Mouse (Mus musculus) lung, postnatal 0 days (tissue): ENCODE measurements at regions not wholly inside any gene's neighbourhood (a gene's known extent, or its start where the extent isn't known, plus 50 kb on each side); places are given as distances from the start of the nearest gene placed in this dataset.

Experiments
- ATAC-seq: fragments of 200-750 bp; cut with Nextera tagmentation; 2 replicates; pipeline ENCODE4 v1.8.0; 2017; ENCODE audit warnings: moderate library complexity
- DNase-seq: peaks from one replicate; pipeline ENCODE4 v3.0.0-alpha.2; 2016; ENCODE audit warnings: low spot score
- H3K27ac ChIP-seq: fragments of 300-500 bp; sonication (generic); 2 replicates; pipeline ENCODE4 v1.5.1; 2014; ENCODE audit warnings: antibody characterized with exemption, mild to moderate bottlenecking, low read length, mixed read lengths
- H3K27me3 ChIP-seq: fragments of 300-500 bp; sonication (generic); replicated peaks from 2 replicates; pipeline ENCODE4 v1.6.1; 2014; ENCODE audit warnings: low read length, mixed read lengths; ENCODE audit not compliant: insufficient read depth
- H3K36me3 ChIP-seq: fragments of 300-500 bp; sonication (generic); 2 replicates; pipeline ENCODE4 v1.6.1; 2014; ENCODE audit warnings: low read length, mixed read lengths; ENCODE audit not compliant: insufficient read depth
- H3K4me1 ChIP-seq: fragments of 300-500 bp; sonication (generic); 2 replicates; pipeline ENCODE4 v1.6.1; 2014; ENCODE audit warnings: antibody characterized with exemption, low read depth, low read length, mixed read lengths; ENCODE audit not compliant: insufficient read depth
- H3K4me2 ChIP-seq: fragments of 300-500 bp; sonication (generic); replicated peaks from 2 replicates; pipeline ENCODE4 v1.6.1; 2014; ENCODE audit warnings: low read depth, mild to moderate bottlenecking, low read length, moderate library complexity, mixed read lengths
- H3K4me3 ChIP-seq: fragments of 300-500 bp; sonication (generic); 2 replicates; pipeline ENCODE4 v1.5.1; 2014; ENCODE audit warnings: low read depth, low read length
- H3K9ac ChIP-seq: fragments of 300-500 bp; sonication (generic); replicated peaks from 2 replicates; pipeline ENCODE4 v1.6.1; 2014; ENCODE audit warnings: low read depth, mild to moderate bottlenecking
- H3K9me3 ChIP-seq: fragments of 300-500 bp; sonication (generic); 2 replicates; pipeline ENCODE4 v1.6.1; 2016; ENCODE audit warnings: low read length, mixed read lengths
- CTCF ChIP-seq: IDR thresholded peaks from 2 replicates; pipeline ENCODE4 v1.5.1; 2016; ENCODE audit warnings: antibody characterized with exemption, mild to moderate bottlenecking
- EP300 ChIP-seq: IDR thresholded peaks from 2 replicates; pipeline ENCODE4 v1.6.1; 2016; ENCODE audit warnings: antibody characterized with exemption, mild to moderate bottlenecking, control low read depth
- WGBS: fragments of 180-500 bp; shearing (Covaris S2); extraction: QIAGEN DNeasy Blood & Tissue Kit; methylation state at CpG from one replicate; pipeline ENCODE4 v1.1.7; 2014; 5-methylcytosine and 5-hydroxymethylcytosine counted together

GRCm38 (mm10) chr9:63087195-63087594, 61.6 kb downstream of the Skor1 start:
- H3K27me3 ChIP-seq = no peaks in the 10 kb centered on the region
- H3K9me3 ChIP-seq = no peaks in the 10 kb centered on the region
- 38% methylated on average over 4 of the region's 4 CpGs for WGBS
- no peak overlapping the region for H3K27ac ChIP-seq
- ATAC-seq (no peak), DNase-seq (no peak)
- H3K4me2 ChIP-seq = no peak overlapping the region
- no peaks in the 10 kb centered on the region for H3K36me3 ChIP-seq
- no peak overlapping the region for H3K4me3 ChIP-seq
- no peak overlapping the region for H3K9ac ChIP-seq
- TF ChIP-seq EP300 (no peak), CTCF (no peak)
- peaks cover 7% of the 10 kb centered on the region; the same call in 1 of the 2 replicates for H3K4me1 ChIP-seq

- WGBS = 55% methylated on average over 1 of the region's 1 CpGs
- Histone ChIP-seq H3K4me1 (peaks cover 7% of the 10 kb centered on the region; the same call in 1 of the 2 replicates), H3K4me2 (no peak overlapping the region), H3K4me3 (no peak overlapping the region), H3K9ac (no peak overlapping the region), H3K27ac (no peak overlapping the region), H3K27me3 (no peaks in the 10 kb centered on the region), H3K9me3 (no peaks in the 10 kb centered on the region), H3K36me3 (no peaks in the 10 kb centered on the region)
- no peak for DNase-seq
- no peak for ATAC-seq
- TF ChIP-seq EP300 (no peak), CTCF (no peak)
These were observed 62.1 kb downstream of the Skor1 start for GRCm38 (mm10) chr9:63086671-63087070.

DNA sequence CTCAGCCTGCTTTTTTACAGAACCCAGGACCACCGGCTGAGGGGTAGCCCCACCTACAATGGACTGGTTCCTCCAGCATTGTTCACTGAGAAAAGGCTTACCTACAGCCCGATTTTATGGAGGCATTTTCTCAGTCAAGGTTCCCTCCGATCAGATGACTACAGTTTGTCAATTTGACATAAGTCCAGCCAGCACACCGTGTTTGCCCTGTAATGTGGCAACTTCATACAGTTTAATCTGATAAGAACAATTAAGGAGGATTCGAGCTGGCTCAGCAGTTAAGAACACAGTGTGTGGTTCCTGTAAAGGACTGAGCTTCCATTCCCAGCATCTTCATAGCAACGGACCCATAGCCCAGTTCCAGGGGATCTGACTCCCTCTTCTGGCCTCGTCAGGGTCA, 65.9 kb downstream of the Skor1 start:
- Histone ChIP-seq H3K27me3 (no peaks in the 10 kb centered on the region), H3K27ac (no peak overlapping the region), H3K9me3 (no peaks in the 10 kb centered on the region), H3K4me2 (no peak overlapping the region), H3K9ac (no peak overlapping the region), H3K36me3 (no peaks in the 10 kb centered on the region), H3K4me1 (no peaks in the 10 kb centered on the region), H3K4me3 (no peak overlapping the region)
- ATAC-seq (no peak), DNase-seq (no peak)
- TF ChIP-seq EP300 (no peak), CTCF (peak; percentile 33; the same call in 1 of the 2 replicates)
- 81% methylated on average over 7 of the region's 7 CpGs for WGBS

DNA sequence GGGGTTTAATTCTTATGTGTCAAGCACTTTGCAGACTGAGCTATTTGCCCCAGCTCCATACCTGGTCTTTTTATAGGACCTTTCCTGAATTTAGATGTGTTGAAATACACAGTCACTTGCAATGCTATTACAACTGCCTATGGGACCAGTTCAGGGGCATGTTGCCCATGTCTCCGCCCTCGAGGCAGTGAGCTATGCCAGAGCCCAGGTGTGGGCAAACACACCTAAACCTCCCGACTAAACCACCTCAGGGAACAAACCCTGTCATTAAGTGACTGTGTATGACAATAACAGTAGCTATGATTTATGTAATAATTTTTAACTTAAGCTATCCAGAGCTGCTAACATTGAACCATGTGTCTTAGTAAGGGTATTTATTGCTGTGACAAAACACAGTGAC, 66.5 kb downstream of the Skor1 start:
- Histone ChIP-seq H3K4me2 (no peak overlapping the region), H3K4me1 (no peaks in the 10 kb centered on the region), H3K4me3 (no peak overlapping the region), H3K36me3 (no peaks in the 10 kb centered on the region), H3K27me3 (no peaks in the 10 kb centered on the region), H3K27ac (no peak overlapping the region), H3K9me3 (no peaks in the 10 kb centered on the region), H3K9ac (no peak overlapping the region)
- TF ChIP-seq EP300 = no peak
- TF ChIP-seq CTCF = no peak
- no peak for ATAC-seq
- no peak for DNase-seq
- WGBS = 72% methylated on average over 3 of the region's 3 CpGs

GRCm38 (mm10) chr9:63080406-63080805, 68.4 kb downstream of the Skor1 start:
- no peak for DNase-seq
- Histone ChIP-seq H3K4me1 (no peaks in the 10 kb centered on the region), H3K27ac (no peak overlapping the region), H3K27me3 (no peaks in the 10 kb centered on the region), H3K4me2 (no peak overlapping the region), H3K36me3 (no peaks in the 10 kb centered on the region), H3K4me3 (no peak overlapping the region), H3K9ac (no peak overlapping the region), H3K9me3 (no peaks in the 10 kb centered on the region)
- 92% methylated on average over 5 of the region's 5 CpGs for WGBS
- TF ChIP-seq EP300 = no peak
- TF ChIP-seq CTCF = no peak
- no peak for ATAC-seq

GRCm38 (mm10) chr9:63075252-63075651, 73.5 kb downstream of the Skor1 start:
- ATAC-seq (peak; percentile 86), DNase-seq (peak; percentile 58)
- no peaks in the 10 kb centered on the region for H3K9me3 ChIP-seq
- H3K27ac ChIP-seq = peak overlapping the region; percentile 71; the same call in 1 of the 2 replicates
- H3K9ac ChIP-seq = no peak overlapping the region
- H3K36me3 ChIP-seq = no peaks in the 10 kb centered on the region
- no peak for TF ChIP-seq CTCF
- peak; percentile 4; the same call in 1 of the 2 replicates for TF ChIP-seq EP300
- no peaks in the 10 kb centered on the region for H3K27me3 ChIP-seq
- H3K4me2 ChIP-seq = no peak overlapping the region
- 38% methylated on average over 5 of the region's 5 CpGs for WGBS
- peaks cover 3% of the 10 kb centered on the region; the same call in 1 of the 2 replicates for H3K4me1 ChIP-seq
- no peak overlapping the region for H3K4me3 ChIP-seq

- Histone ChIP-seq H3K9me3 (no peaks in the 10 kb centered on the region), H3K4me3 (no peak overlapping the region), H3K4me1 (peaks cover 3% of the 10 kb centered on the region; the same call in 1 of the 2 replicates), H3K27me3 (no peaks in the 10 kb centered on the region), H3K9ac (no peak overlapping the region), H3K4me2 (peak overlapping the region; percentile 25; the same call in 1 of the 2 replicates), H3K27ac (peak overlapping the region; percentile 71), H3K36me3 (no peaks in the 10 kb centered on the region)
- ATAC-seq (peak; percentile 93), DNase-seq (peak; percentile 62)
- peak; percentile 63 for TF ChIP-seq EP300
- TF ChIP-seq CTCF = no peak
- WGBS = 30% methylated on average over 7 of the region's 7 CpGs
These were observed 74.0 kb downstream of the Skor1 start for GRCm38 (mm10) chr9:63074803-63075202.
